In genomic region chr12:81061831-81062361, GRCm38 (mm10) we compare ENCODE assay signal across 6 mouse cellular contexts.
"Had no signal": no experiment of that assay in that cellular context is flagged by ENCODE, and none has a peak within 500 bp of the region (broad histone marks: within the 10 kb centered on the region; RNA-seq: fewer than 3 reads in every experiment).

No protein-coding gene starts in this region.

- ATAC-seq: intestine, embryonic 16.5 days; liver, embryonic 12.5 days; midbrain, embryonic 16.5 days had no signal

- DNase-seq: kidney, adult 2 months; kidney, postnatal 14 days; spleen, adult 18-20 months had no signal
